Mouse (Mus musculus) liver, postnatal 0 days (tissue): ENCODE measurements around the gene Hipk2. TPM values are rescaled to one million over a fixed set of nuclear protein-coding genes. Genes with fewer than 3 reads are reported as not detected.

ENCODE experiments used
- ATAC-seq: fragments of 200-750 bp; cut with Nextera tagmentation; 2 replicates; pipeline ENCODE4 v1.8.0; 2017; ENCODE audit warnings: mild to moderate bottlenecking, moderate library complexity
- DNase-seq: peaks from one replicate; pipeline ENCODE4 v3.0.0-alpha.2; 2016
- H3K27ac ChIP-seq: fragments of 300-500 bp; sonication (generic); 2 replicates; pipeline ENCODE4 v1.5.1; 2014; ENCODE audit warnings: antibody characterized with exemption, moderate library complexity, mild to moderate bottlenecking, low read depth
- H3K27me3 ChIP-seq: fragments of 300-500 bp; sonication (generic); 2 replicates; pipeline ENCODE4 v1.6.1; 2014; ENCODE audit warnings: low read length, control low read depth, mixed read lengths; ENCODE audit not compliant: insufficient read depth
- H3K36me3 ChIP-seq: fragments of 300-500 bp; sonication (generic); replicated peaks from 2 replicates; pipeline ENCODE4 v1.6.1; 2014; ENCODE audit warnings: mild to moderate bottlenecking, control low read depth, low read length, moderate library complexity, mixed read lengths; ENCODE audit not compliant: insufficient read depth
- H3K4me1 ChIP-seq: fragments of 300-500 bp; sonication (generic); 2 replicates; pipeline ENCODE4 v1.6.1; 2014; ENCODE audit warnings: antibody characterized with exemption, mild to moderate bottlenecking, control low read depth; ENCODE audit not compliant: insufficient read depth
- H3K4me2 ChIP-seq: fragments of 300-500 bp; sonication (generic); 2 replicates; pipeline ENCODE4 v1.6.1; 2014; ENCODE audit warnings: low read depth, mild to moderate bottlenecking, low read length, moderate library complexity, mixed read lengths
- H3K4me3 ChIP-seq: fragments of 300-500 bp; sonication (generic); 2 replicates; pipeline ENCODE4 v1.5.1; 2014; ENCODE audit warnings: low read depth, low read length
- H3K9ac ChIP-seq: fragments of 300-500 bp; sonication (generic); replicated peaks from 2 replicates; pipeline ENCODE4 v1.6.1; 2014; ENCODE audit warnings: mild to moderate bottlenecking, moderate library complexity
- H3K9me3 ChIP-seq: fragments of 300-500 bp; sonication (generic); 2 replicates; pipeline ENCODE4 v1.6.1; 2016; ENCODE audit warnings: mild to moderate bottlenecking, control low read depth, low read length, mixed read lengths
- CTCF ChIP-seq: sonication (generic); IDR thresholded peaks from 2 replicates; pipeline ENCODE4 v1.5.1; 2016; ENCODE audit warnings: antibody characterized with exemption, low read depth
- EP300 ChIP-seq: IDR thresholded peaks from 2 replicates; pipeline ENCODE4 v1.6.1; 2016; ENCODE audit warnings: antibody characterized with exemption, low read depth, mild to moderate bottlenecking
- WGBS: fragments of 180-500 bp; shearing (Covaris S2); extraction: QIAGEN DNeasy Blood & Tissue Kit; methylation state at CpG from one replicate; pipeline ENCODE4 v1.1.7; 2014; ENCODE audit not compliant: insufficient replicate concordance; 5-methylcytosine and 5-hydroxymethylcytosine counted together
- polyA plus RNA-seq: library from polyadenylated mRNA; unstranded; fragments of >200 nt; fragmentation: Nextera tagmentation; extraction: Ambion mirVana; gene quantifications from 2 replicates; pipeline ENCODE4 v1.2.1, GENCODE M21; 2015

The Hipk2 gene
- polyA plus RNA-seq, 1 experiment from 2014 or later: 9.7 TPM

- no peaks in the 10 kb centered on the region for H3K9me3 ChIP-seq
- no peak overlapping the region for H3K4me3 ChIP-seq
- no peak for TF ChIP-seq CTCF
- ATAC-seq (no peak), DNase-seq (no peak)
- H3K27me3 ChIP-seq: no peaks in the 10 kb centered on the region
- H3K4me2 ChIP-seq: no peak overlapping the region
- no peak overlapping the region for H3K9ac ChIP-seq
- 93% methylated on average over 1 of the region's 1 CpGs for WGBS
- no peak overlapping the region for H3K27ac ChIP-seq
- H3K36me3 ChIP-seq: peaks cover 7% of the 10 kb centered on the region; the same call in 1 of the 2 replicates
- peaks cover 55% of the 10 kb centered on the region for H3K4me1 ChIP-seq
Measured at GRCm38 (mm10) chr6:38845117-38845516, 30.8 kb downstream of the Hipk2 start.

GRCm38 (mm10) chr6:38841551-38841950, 34.4 kb downstream of the Hipk2 start:
- Histone ChIP-seq H3K9me3 (no peaks in the 10 kb centered on the region), H3K4me2 (no peak overlapping the region), H3K36me3 (peaks cover 14% of the 10 kb centered on the region), H3K9ac (no peak overlapping the region), H3K4me1 (peaks cover 36% of the 10 kb centered on the region), H3K27me3 (no peaks in the 10 kb centered on the region), H3K4me3 (no peak overlapping the region), H3K27ac (no peak overlapping the region)
- DNase-seq (no peak), ATAC-seq (no peak)
- TF ChIP-seq CTCF: no peak
- TF ChIP-seq EP300: no peak
- 78% methylated on average over 3 of the region's 3 CpGs for WGBS

GRCm38 (mm10) chr6:38840780-38841179, 35.2 kb downstream of the Hipk2 start:
- Histone ChIP-seq H3K36me3 (peaks cover 14% of the 10 kb centered on the region), H3K27me3 (no peaks in the 10 kb centered on the region), H3K27ac (no peak overlapping the region), H3K4me2 (no peak overlapping the region), H3K4me3 (no peak overlapping the region), H3K4me1 (peaks cover 34% of the 10 kb centered on the region), H3K9ac (no peak overlapping the region), H3K9me3 (no peaks in the 10 kb centered on the region)
- 69% methylated on average over 1 of the region's 1 CpGs for WGBS
- no peak for TF ChIP-seq EP300
- TF ChIP-seq CTCF: no peak
- no peak for DNase-seq
- no peak for ATAC-seq

DNA sequence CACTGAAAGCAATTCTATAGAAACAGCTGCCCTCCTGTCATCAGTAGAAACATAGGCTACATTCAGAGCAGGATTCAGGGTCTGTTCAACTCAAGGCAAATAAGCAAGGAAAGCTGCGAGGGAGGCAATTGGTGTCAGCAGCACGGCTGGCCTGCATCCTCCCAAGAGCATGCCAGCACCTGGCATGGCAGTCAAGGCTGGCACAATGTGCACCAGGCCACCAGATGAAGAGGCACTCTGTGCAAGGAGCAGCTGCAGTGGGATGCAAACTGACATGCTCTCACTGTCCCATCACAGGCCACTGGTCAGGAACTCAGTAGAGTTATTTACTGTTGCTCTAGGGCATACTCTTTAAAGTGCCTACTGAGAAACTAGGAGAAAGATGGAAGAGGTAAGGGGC, 35.6 kb downstream of the Hipk2 start:
- peaks cover 14% of the 10 kb centered on the region for H3K36me3 ChIP-seq
- ATAC-seq: no peak

GRCm38 (mm10) chr6:38839891-38840290, 36.1 kb downstream of the Hipk2 start:
- no peaks in the 10 kb centered on the region for H3K27me3 ChIP-seq
- no peaks in the 10 kb centered on the region for H3K9me3 ChIP-seq
- 76% methylated on average over 4 of the region's 4 CpGs for WGBS
- H3K27ac ChIP-seq: no peak overlapping the region
- TF ChIP-seq EP300 (no peak), CTCF (no peak)
- peaks cover 37% of the 10 kb centered on the region for H3K4me1 ChIP-seq
- no peak overlapping the region for H3K9ac ChIP-seq
- no peak for ATAC-seq
- DNase-seq: no peak
- H3K36me3 ChIP-seq: peaks cover 14% of the 10 kb centered on the region
- H3K4me3 ChIP-seq: no peak overlapping the region
- H3K4me2 ChIP-seq: no peak overlapping the region

More for the DNA sequence above, 35.6 kb downstream of the Hipk2 start:
- TF ChIP-seq CTCF (no peak), EP300 (no peak)
- H3K9me3 ChIP-seq: no peaks in the 10 kb centered on the region
- H3K4me1 ChIP-seq: peaks cover 33% of the 10 kb centered on the region
- 87% methylated on average over 2 of the region's 2 CpGs for WGBS
- H3K4me3 ChIP-seq: no peak overlapping the region
- H3K27me3 ChIP-seq: no peaks in the 10 kb centered on the region
- no peak overlapping the region for H3K9ac ChIP-seq
- no peak for DNase-seq
- no peak overlapping the region for H3K4me2 ChIP-seq
- no peak overlapping the region for H3K27ac ChIP-seq

GRCm38 (mm10) chr6:38838061-38838460, 37.9 kb downstream of the Hipk2 start:
- H3K4me2 ChIP-seq: no peak overlapping the region
- no peak for TF ChIP-seq CTCF
- ATAC-seq: no peak
- 91% methylated on average over 4 of the region's 4 CpGs for WGBS
- H3K9me3 ChIP-seq: no peaks in the 10 kb centered on the region
- no peak overlapping the region for H3K9ac ChIP-seq
- H3K27me3 ChIP-seq: no peaks in the 10 kb centered on the region
- DNase-seq: no peak
- H3K27ac ChIP-seq: no peak overlapping the region
- peaks cover 18% of the 10 kb centered on the region for H3K36me3 ChIP-seq
- H3K4me1 ChIP-seq: peaks cover 41% of the 10 kb centered on the region
- H3K4me3 ChIP-seq: no peak overlapping the region

GRCm38 (mm10) chr6:38835217-38835616, 40.7 kb downstream of the Hipk2 start:
- DNase-seq: no peak
- Histone ChIP-seq H3K36me3 (peaks cover 18% of the 10 kb centered on the region), H3K27me3 (no peaks in the 10 kb centered on the region), H3K27ac (peak overlapping the region; percentile 61; the same call in 1 of the 2 replicates), H3K4me2 (peak overlapping the region; percentile 27), H3K9ac (no peak overlapping the region), H3K4me3 (no peak overlapping the region), H3K4me1 (peaks cover 38% of the 10 kb centered on the region), H3K9me3 (no peaks in the 10 kb centered on the region)
- peak; percentile 98 for TF ChIP-seq EP300
- no peak for TF ChIP-seq CTCF
- ATAC-seq: peak; percentile 95
- 22% methylated on average over 1 of the region's 1 CpGs for WGBS
